Mouse (Mus musculus) olfactory bulb, adult 2 months (tissue): ENCODE data around the gene Dusp12.

Source experiments
- CTCF ChIP-seq: fragments of 200-500 bp; IDR thresholded peaks from 2 replicates; pipeline ENCODE4 v1.5.1; 2012; ENCODE audit warnings: low read depth, mild to moderate bottlenecking, low read length, moderate library complexity; ENCODE audit not compliant: insufficient read depth
- POLR2A ChIP-seq: fragments of 200-500 bp; IDR thresholded peaks from 2 replicates; pipeline ENCODE4 v1.6.1; 2012; ENCODE audit warnings: mild to moderate bottlenecking, low read depth, low read length, moderate library complexity; ENCODE audit not compliant: insufficient read depth

- TF ChIP-seq POLR2A (no peak), CTCF (no peak)
Measured at GRCm38 (mm10) chr1:170850007-170850406, 35.3 kb downstream of the Dusp12 start.
